Mouse (Mus musculus): Measurements from ENCODE around the gene Fam163a.

Fam163a gene

GRCm38 (mm10) chr1:156035269-156035929 is 169.4 kb downstream of the Fam163a start, which contains the start of gene Tor1aip2:
Gene Tor1aip2, plus strand, starts transcription at chr1:156035403.
- intact Hi-C loops (cut with DNase I), result no loop called here

DNA sequence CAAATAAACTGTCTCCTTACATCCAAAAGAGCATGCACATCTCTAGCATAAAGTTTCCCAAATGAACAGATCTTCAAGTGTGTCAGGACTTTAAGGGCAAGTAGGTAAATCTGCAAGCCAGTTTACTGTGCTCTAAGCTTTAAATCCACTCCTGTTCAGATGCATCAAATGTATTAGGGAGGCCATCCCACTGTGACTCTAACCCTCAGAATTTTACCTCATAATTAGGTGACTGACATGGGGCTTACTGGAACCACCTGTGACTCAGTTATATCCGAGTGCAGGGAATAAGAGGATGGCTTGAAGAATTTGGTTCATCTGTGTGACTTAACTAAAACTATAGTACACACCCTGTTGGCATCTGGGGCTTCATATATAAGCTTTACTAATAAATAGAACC is 170.2 kb downstream of the Fam163a start:
- intact Hi-C loops (cut with DNase I), result no loop called here

DNA sequence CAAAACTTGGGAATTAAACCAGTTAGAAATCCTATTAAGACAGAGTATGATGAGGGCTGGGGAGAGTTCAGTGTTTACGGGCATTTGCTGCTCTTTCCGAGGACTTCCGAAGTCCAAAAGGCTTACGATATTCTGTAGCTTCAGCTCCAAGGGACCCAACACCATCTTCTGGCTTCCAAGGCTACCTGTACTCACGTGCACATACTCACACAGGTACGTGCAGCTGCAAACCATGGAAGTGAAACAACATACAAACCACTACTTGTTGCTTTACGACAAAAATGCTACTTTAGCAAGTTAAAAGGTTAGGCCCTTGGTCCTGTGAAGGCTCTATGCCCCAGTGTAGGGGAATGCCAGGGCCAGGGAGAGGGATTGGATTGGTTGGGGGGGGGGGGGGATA is 170.9 kb downstream of the Fam163a start:
- intact Hi-C loops (cut with DNase I), result no loop called here

- intact Hi-C loops (cut with DNase I), result loop anchor here (10.0 kb wide), 1 partner anchor 54 kb away; the partner anchor contains the start of gene Cep350
Observed at GRCm38 (mm10) chr1:156028340-156028975, 176.4 kb downstream of the Fam163a start.

GRCm38 (mm10) chr1:156027849-156028248 is 177.0 kb downstream of the Fam163a start:
- intact Hi-C loops (cut with DNase I), result loop anchor here (10.0 kb wide), 1 partner anchor 53 kb away; the partner anchor contains the start of gene Cep350

All from adrenal gland (tissue).